Mouse (Mus musculus) lung, postnatal 14 days (tissue): ENCODE measurements around the gene Runx1.

Experiments
- DNase-seq: peaks from one replicate; pipeline ENCODE4 v3.0.0; 2021

The Runx1 gene

GRCm38 (mm10) chr16:92790601-92791000, 35.3 kb downstream of the Runx1 start:
- no peak for DNase-seq

DNA sequence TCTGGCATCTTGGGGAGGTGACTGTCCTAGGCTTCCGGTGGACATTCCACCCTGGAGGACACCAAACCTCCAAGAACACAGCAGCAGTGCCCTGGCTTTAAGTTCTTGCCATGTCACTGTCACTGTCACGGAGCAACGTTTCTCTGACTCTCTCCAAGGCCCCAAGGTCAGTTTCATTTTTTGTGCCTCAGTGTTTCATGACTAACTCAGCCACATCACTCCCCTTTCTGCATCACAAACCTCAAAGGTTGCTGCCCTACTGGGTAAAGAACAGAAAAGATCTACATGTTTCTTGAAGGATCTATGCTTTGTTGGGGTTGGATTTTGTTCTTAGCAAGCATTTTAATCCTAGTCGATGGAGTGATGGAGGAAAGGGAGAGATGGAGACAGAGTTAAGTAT, 36.1 kb downstream of the Runx1 start:
- no peak for DNase-seq

DNA sequence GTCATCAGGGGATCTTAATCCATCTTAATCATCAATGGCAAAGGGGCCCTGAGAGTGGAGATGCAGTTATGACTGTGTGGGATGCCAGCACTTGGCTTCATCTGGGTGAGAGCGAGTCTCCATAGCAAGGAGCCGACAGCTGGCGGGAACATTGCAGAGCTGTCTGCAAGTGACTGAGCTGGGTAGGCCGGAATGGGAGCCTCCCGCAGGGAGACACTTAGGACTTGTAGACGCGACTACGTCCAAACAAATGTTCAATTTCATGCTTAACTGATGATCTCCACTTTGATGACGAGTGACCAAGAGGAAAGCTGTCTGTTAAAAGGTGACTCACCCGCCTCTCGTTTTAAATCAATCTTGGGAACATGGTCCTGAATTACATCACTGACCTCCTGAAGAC, 37.5 kb downstream of the Runx1 start:
- peak; percentile 32 for DNase-seq

- no peak for DNase-seq
Measured at GRCm38 (mm10) chr16:92786883-92787321, 39.0 kb downstream of the Runx1 start.

- DNase-seq: no peak
Measured at GRCm38 (mm10) chr16:92786276-92786882, 39.6 kb downstream of the Runx1 start.

DNA sequence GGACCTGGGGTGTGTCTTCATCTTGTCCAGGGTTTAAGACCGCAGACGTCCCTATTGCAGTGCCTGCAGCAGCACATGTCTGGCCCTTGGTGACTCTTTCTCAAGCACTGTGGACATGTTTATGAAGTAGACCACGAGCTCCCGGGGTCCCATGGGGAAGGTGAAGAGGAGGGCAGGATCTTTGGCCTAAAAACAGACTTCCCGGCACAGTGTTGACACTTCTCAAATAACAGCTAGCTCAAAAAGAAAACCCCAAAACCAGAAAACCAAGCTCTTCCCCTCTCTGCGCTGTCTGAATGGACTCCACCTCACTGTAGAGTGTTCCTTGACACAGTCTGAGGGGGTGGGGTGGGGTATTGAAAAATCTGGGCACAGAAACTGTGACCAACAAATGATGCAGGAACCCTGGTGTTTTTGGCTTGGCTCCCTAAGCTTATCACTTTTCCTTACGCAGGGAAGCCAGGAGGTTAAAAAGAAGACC, 42.3 kb downstream of the Runx1 start:
- no peak for DNase-seq

- no peak for DNase-seq
Measured at GRCm38 (mm10) chr16:92782408-92782807, 43.5 kb downstream of the Runx1 start.

GRCm38 (mm10) chr16:92779896-92780435, 46.0 kb downstream of the Runx1 start:
- no peak for DNase-seq

DNA sequence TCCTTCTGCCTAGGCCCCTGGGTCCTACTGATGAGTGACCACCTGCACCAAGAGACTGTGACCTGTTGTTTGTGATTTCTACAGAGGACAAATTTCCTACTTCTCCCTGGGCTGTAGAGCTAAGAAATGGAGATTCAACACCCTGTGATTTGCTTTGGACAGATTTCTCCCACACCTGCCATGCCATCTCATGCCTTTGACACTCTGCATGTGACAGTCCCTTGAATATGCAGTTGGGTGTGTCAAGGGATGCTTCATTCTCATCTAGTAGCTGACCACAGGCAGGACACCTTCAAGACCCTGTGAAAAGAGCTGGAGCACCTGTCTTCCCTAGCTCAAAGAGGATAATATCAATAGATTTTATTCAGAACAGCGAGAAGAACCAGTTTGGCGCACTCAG, 46.8 kb downstream of the Runx1 start:
- no peak for DNase-seq

- DNase-seq: no peak
Measured at GRCm38 (mm10) chr16:92778096-92778780, 47.7 kb downstream of the Runx1 start.

DNA sequence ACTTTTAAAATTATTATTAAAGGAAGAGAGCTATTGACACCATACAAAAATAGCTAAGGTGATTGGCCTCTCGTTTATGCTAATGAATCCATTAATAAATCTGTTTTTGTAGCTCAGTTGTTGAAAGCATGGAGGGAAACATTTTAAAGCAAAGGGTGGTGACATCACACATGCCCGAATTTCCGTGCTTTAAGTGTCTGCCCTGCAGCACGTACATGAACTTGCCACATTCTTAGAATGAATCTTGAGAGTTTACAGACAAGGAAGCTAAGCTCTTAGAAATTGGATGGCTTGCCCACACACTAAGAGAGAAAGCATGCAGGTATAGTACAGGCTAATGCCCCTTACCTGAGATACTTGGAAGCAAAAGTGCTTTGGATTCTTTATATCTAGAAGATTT, 58.1 kb downstream of the Runx1 start:
- no peak for DNase-seq

DNA sequence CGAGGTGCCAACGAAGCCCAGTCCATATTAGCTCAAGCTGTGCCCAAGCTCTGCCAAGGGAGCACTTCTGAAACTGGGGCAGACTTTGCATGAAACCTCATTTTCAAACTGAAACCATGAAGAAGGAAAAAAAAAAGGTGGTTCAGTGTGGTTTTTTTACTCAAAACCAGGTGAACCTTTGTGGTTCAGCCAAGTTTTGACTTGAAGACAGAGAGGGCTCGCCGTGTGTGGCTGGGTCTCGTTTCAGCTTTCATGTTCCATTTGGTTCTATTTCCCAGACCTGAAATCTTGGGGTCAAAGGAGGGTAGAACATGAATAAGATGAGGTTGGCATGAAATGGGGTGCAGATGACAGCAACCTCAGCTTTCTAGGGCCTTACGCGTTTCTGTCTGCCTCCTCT, 58.5 kb downstream of the Runx1 start:
- no peak for DNase-seq

GRCm38 (mm10) chr16:92764741-92765396, 61.1 kb downstream of the Runx1 start:
- no peak for DNase-seq

DNA sequence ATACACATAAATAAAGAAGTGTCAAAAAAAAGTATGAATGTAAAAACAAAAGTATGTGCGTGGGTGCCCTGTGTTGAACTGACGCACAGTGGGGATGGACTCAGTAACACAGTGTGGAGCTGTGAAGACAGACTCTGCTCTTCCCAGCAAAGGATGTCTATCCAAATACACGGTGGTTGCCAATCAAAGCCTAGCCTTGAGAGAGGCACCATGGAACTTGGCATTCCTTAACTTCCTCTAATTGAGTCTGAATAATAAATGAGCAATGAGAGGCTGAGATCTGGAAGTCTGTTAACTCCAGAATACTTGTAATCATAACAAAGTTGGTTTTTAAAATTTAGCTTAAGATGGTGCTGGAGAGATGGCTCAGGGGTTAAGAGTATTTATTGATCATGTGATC, 62.3 kb downstream of the Runx1 start:
- no peak for DNase-seq

- peak; percentile 34 for DNase-seq
Measured at GRCm38 (mm10) chr16:92761968-92762521, 63.9 kb downstream of the Runx1 start.

DNA sequence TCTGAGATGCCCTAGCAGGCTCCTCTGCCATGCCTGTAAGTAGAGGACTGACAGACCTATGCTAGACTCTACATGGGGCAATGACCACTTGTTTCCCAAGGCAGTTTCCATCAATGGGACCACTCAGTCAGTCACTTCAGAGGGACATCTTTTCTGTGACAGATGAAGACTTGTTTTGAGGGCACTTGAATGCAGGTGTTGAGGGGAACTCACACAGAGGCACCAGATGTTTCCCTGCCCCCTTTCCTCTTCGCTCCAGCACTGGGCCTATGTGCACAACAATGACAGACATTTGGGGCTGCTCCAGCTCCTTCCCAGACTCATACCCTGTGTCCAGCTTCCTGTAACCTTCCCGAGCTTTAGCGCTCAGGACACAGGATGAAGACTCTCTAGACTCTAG, 65.9 kb downstream of the Runx1 start:
- DNase-seq: no peak

GRCm38 (mm10) chr16:92757564-92757963, 68.4 kb downstream of the Runx1 start:
- DNase-seq: no peak

GRCm38 (mm10) chr16:92753944-92754343, 72.0 kb downstream of the Runx1 start:
- DNase-seq: no peak

GRCm38 (mm10) chr16:92753139-92753538, 72.8 kb downstream of the Runx1 start:
- DNase-seq: no peak

GRCm38 (mm10) chr16:92748272-92748671, 77.7 kb downstream of the Runx1 start:
- no peak for DNase-seq

DNA sequence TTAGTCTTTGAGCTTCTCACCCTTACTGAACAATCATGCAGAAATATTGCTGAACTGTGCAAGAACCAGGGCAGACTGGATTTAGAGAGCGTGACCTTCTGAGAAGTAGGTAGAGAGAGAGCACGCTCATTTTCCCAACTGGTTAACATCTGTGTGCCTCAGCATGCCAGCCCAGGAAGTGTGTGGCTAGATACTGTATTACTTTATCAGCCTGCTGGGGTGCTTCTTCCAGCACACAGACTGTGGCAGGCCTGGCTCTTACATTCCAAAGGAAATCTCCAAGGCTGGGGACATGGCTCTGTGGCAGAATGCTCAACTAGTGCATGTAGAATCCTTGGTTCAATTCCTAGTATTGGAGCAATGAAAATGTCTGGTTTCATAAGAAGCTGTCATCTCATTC, 78.9 kb downstream of the Runx1 start:
- DNase-seq: no peak

- no peak for DNase-seq
Measured at GRCm38 (mm10) chr16:92745239-92745638, 80.7 kb downstream of the Runx1 start.

- no peak for DNase-seq
Measured at GRCm38 (mm10) chr16:92744172-92744777, 81.7 kb downstream of the Runx1 start.
